Mouse (Mus musculus) Patski (cell line): ENCODE data around the gene Ampd1. TPM values are rescaled to one million over a fixed set of nuclear protein-coding genes. Genes with fewer than 3 reads are reported as not detected.
"Not testable (repeated sequence)": the region's sequence is repeated elsewhere in the genome, so short reads cannot be mapped to it uniquely, and the experiment has no call there.

Experiments
- ATAC-seq: fragments of 100-300 bp; one replicate; pipeline ENCODE4 v1.8.0; 2021
- CTCF ChIA-PET: fragments of 350-600 bp; sonication (Branson Sonifier 250); formaldehyde crosslinking; loops from one replicate; lab custom pipeline; 2022; ENCODE audit warnings: inconsistent platforms; lab: Charles Lee
- POLR2A ChIA-PET: fragments of 350-600 bp; sonication (Branson Sonifier 250); formaldehyde crosslinking; loops from one replicate; lab custom pipeline; 2022; ENCODE audit warnings: antibody characterized with exemption, inconsistent platforms; lab: Charles Lee
- DNase-seq: peaks from one replicate; pipeline ENCODE4 v3.0.0-alpha.2; 2011; ENCODE audit warnings: low read depth, low spot score
- H3K27me3 ChIP-seq: fragments of 371-371 bp; one replicate; pipeline ENCODE4 v1.5.1; 2021
- CTCF ChIP-seq: fragments of 100-300 bp; IDR thresholded peaks from one replicate; pipeline ENCODE4 v1.5.1; 2021
- in situ Hi-C: fragments of 300-500 bp; cut with MboI; formaldehyde crosslinking; loops from 3 replicates; pipeline ENCODE4 v1.11.1; 2018; ENCODE audit warnings: low pct_unique_long_range_greater_than_20kb, mixed read lengths
- polyA plus RNA-seq: library from polyadenylated mRNA; unstranded; gene quantifications from one replicate; pipeline ENCODE4 v1.2.3, GENCODE M21; 2021

Gene Ampd1
- polyA plus RNA-seq, 1 experiment from 2014 or later: 0.13 TPM

- H3K27me3 ChIP-seq: no peaks in the 10 kb centered on the region
- TF ChIP-seq CTCF: no peak
- ChIA-PET CTCF (interaction anchor here (1.1 to 1.5 kb wide), 3 partner anchors 29 to 40 kb away, joined by 3 to 4 read pairs (median 3); no protein-coding TSS in a partner anchor), POLR2A (no interaction called here)
- DNase-seq (no peak), ATAC-seq (no peak)
- in situ Hi-C loops: no loop called here
These were observed 55.7 kb downstream of the Ampd1 start for GRCm38 (mm10) chr3:103129367-103130159.

GRCm38 (mm10) chr3:103130236-103130751 lies 56.5 kb downstream of the Ampd1 start:
- in situ Hi-C loops: no loop called here
- TF ChIP-seq CTCF: no peak
- ChIA-PET POLR2A (no interaction called here), CTCF (interaction anchor here (0.9 to 2.2 kb wide), 9 partner anchors 9 to 39 kb away, joined by 3 to 11 read pairs (median 3); no protein-coding TSS in a partner anchor)
- DNase-seq (no peak), ATAC-seq (peak; percentile 17)
- H3K27me3 ChIP-seq: no peaks in the 10 kb centered on the region

- no peak for TF ChIP-seq CTCF
- in situ Hi-C loops: no loop called here
- ATAC-seq (no peak), DNase-seq (no peak)
- ChIA-PET POLR2A (no interaction called here), CTCF (no interaction called here)
- H3K27me3 ChIP-seq: no peaks in the 10 kb centered on the region
These were observed 59.3 kb downstream of the Ampd1 start for GRCm38 (mm10) chr3:103133098-103133497.

GRCm38 (mm10) chr3:103136414-103137077 lies 62.7 kb downstream of the Ampd1 start:
- no peaks in the 10 kb centered on the region for H3K27me3 ChIP-seq
- POLR2A ChIA-PET: no interaction called here
- CTCF ChIA-PET: interaction anchor here (1.1 to 1.8 kb wide), 3 partner anchors 13 to 32 kb away, joined by 3 to 4 read pairs (median 3); no protein-coding TSS in a partner anchor
- ATAC-seq: no peak
- no peak for DNase-seq
- no peak for TF ChIP-seq CTCF
- in situ Hi-C loops: no loop called here

GRCm38 (mm10) chr3:103139047-103139446 lies 65.2 kb downstream of the Ampd1 start:
- ChIA-PET CTCF (interaction anchor here (0.7 to 0.9 kb wide), 2 partner anchors 8 to 17 kb away, joined by 3 to 5 read pairs; no protein-coding TSS in a partner anchor), POLR2A (no interaction called here)
- TF ChIP-seq CTCF: no peak
- no peak for DNase-seq
- no peaks in the 10 kb centered on the region for H3K27me3 ChIP-seq
- no peak for ATAC-seq
- in situ Hi-C loops: no loop called here

- ATAC-seq, DNase-seq, in situ Hi-C loops, H3K27me3 ChIP-seq: not testable (repeated sequence)
- CTCF ChIA-PET: interaction anchor here (0.9 to 1.6 kb wide), 2 partner anchors 9 to 30 kb away, joined by 4 to 5 read pairs; no protein-coding TSS in a partner anchor
- POLR2A ChIA-PET: interaction anchor here (0.8 kb wide), 1 partner anchor 9 kb away, joined by 4 read pairs; no protein-coding TSS in a partner anchor
These were observed 66.5 kb downstream of the Ampd1 start for GRCm38 (mm10) chr3:103140095-103140838.

GRCm38 (mm10) chr3:103141287-103141686 lies 67.5 kb downstream of the Ampd1 start:
- in situ Hi-C loops: no loop called here
- H3K27me3 ChIP-seq: no peaks in the 10 kb centered on the region
- POLR2A ChIA-PET: no interaction called here
- TF ChIP-seq CTCF: no peak
- DNase-seq: no peak
- ATAC-seq: no peak
- CTCF ChIA-PET: interaction anchor here (1.6 kb wide), 1 partner anchor 29 kb away, joined by 4 read pairs; no protein-coding TSS in a partner anchor

- ATAC-seq (no peak), DNase-seq (no peak)
- ChIA-PET POLR2A (interaction anchor here (1.1 kb wide), 1 partner anchor 18 kb away, joined by 3 read pairs; no protein-coding TSS in a partner anchor), CTCF (interaction anchor here (1.5 to 1.8 kb wide), 3 partner anchors 14 to 28 kb away, joined by 4 to 6 read pairs (median 4); no protein-coding TSS in a partner anchor)
- H3K27me3 ChIP-seq: no peaks in the 10 kb centered on the region
- in situ Hi-C loops: no loop called here
- no peak for TF ChIP-seq CTCF
These were observed 68.6 kb downstream of the Ampd1 start for GRCm38 (mm10) chr3:103142366-103142765.

- ChIA-PET CTCF (interaction anchor here (2.7 kb wide), 1 partner anchor 8 kb away, joined by 10 read pairs; no protein-coding TSS in a partner anchor), POLR2A (no interaction called here)
- DNase-seq (no peak), ATAC-seq (no peak)
- in situ Hi-C loops: no loop called here
- TF ChIP-seq CTCF: no peak
- no peaks in the 10 kb centered on the region for H3K27me3 ChIP-seq
These were observed 71.5 kb downstream of the Ampd1 start for GRCm38 (mm10) chr3:103145336-103145735.
